Mouse (Mus musculus) heart, postnatal 0 days (tissue): ENCODE measurements around the gene Glt28d2.

Experiments used
- CTCF ChIP-seq: IDR thresholded peaks from 2 replicates; pipeline ENCODE4 v1.5.1; 2016; ENCODE audit warnings: antibody characterized with exemption, control low read depth, low read depth
- EP300 ChIP-seq: IDR thresholded peaks from 2 replicates; pipeline ENCODE4 v1.6.1; 2016; ENCODE audit warnings: antibody characterized with exemption, low read depth

GRCm38 (mm10) chr3:85922331-85922730, 35.0 kb upstream of the Glt28d2 start:
- TF ChIP-seq CTCF (no peak), EP300 (no peak)
